Mouse (Mus musculus): ENCODE measurements around the gene Rpf2. TPM values are rescaled to one million over a fixed set of nuclear protein-coding genes. Genes with fewer than 3 reads are reported as not detected.

The Rpf2 gene
- total and polyA plus RNA-seq, 3 experiments = 92.8 to 122 TPM; not detected in 1

- Histone ChIP-seq H3K9ac (ENCODE audit: control insufficient read depth, low read depth, low read length, poor library complexity, severe bottlenecking) (peak overlapping the region; percentile 61), H3K27ac (ENCODE audit: control insufficient read depth, low read depth, low read length) (peak overlapping the region; percentile 39), H3K27me3 (ENCODE audit: control insufficient read depth in 1 of 2, insufficient read depth in 2 of 2, low read length in 2 of 2) (no peaks in the 10 kb centered on the region), H3K4me3 (ENCODE audit: control insufficient read depth in 1 of 2, insufficient read depth in 1 of 2, low read depth in 2 of 2, low read length in 2 of 2) (peak overlapping the region; percentile 51 to 66), H3K36me3 (ENCODE audit: control insufficient read depth in 1 of 2, insufficient read depth in 2 of 2, low read length in 2 of 2) (peaks cover 0 to 7% of the 10 kb centered on the region in 2 experiments; a peak in 2 of 4 replicates), H3K4me1 (ENCODE audit: control insufficient read depth in 1 of 2, insufficient read depth in 2 of 2, low read length in 2 of 2) (peaks cover 12 to 21% of the 10 kb centered on the region in 2 experiments), H3K9me3 (replicated peaks; ENCODE audit: insufficient read depth, low read length) (no peaks in the 10 kb centered on the region), H3K79me2 (ENCODE audit: control insufficient read depth, insufficient read depth, low read length, poor library complexity) (no peaks in the 10 kb centered on the region)
- TF ChIP-seq GATA1 (IDR thresholded peaks at IDR 0.05; ENCODE audit: low read depth, low read length) = peak; percentile 17; the same call in 1 of the 2 replicates
- TF ChIP-seq CTCF (IDR thresholded peaks at IDR 0.05 in 2 of 3, conservative IDR thresholded peaks at IDR 0.05 in 1 of 3; ENCODE audit: control insufficient read depth in 1 of 3, insufficient read depth in 1 of 3, low read depth in 2 of 3, low read length in 3 of 3, poor library complexity in 1 of 3, severe bottlenecking in 1 of 3) = no peak
- no peak for TF ChIP-seq POLR2A (IDR thresholded peaks at IDR 0.05; ENCODE audit: control insufficient read depth in 1 of 2, insufficient read depth in 1 of 2, low read depth in 1 of 2, low read length in 2 of 2, poor library complexity in 1 of 2)
- TF ChIP-seq JUND (IDR thresholded peaks at IDR 0.05; ENCODE audit: low read depth, low read length) = no peak
- TF ChIP-seq MAX (IDR thresholded peaks at IDR 0.05; ENCODE audit: low read length) = no peak
- TF ChIP-seq UBTF (IDR thresholded peaks at IDR 0.05; ENCODE audit: borderline replicate concordance, insufficient read depth, low read depth, low read length) = no peak
- 0 out of 2 replicates have a peak, but pooled peaks have one; percentile 13 for TF ChIP-seq SIN3A (IDR thresholded peaks at IDR 0.05; ENCODE audit: low read length)
- TF ChIP-seq NRF1 (IDR thresholded peaks at IDR 0.05; ENCODE audit: insufficient read depth, low read depth, low read length, poor library complexity, severe bottlenecking) = peak; percentile 43; the same call in 1 of the 2 replicates
- no peak for TF ChIP-seq MXI1 (IDR thresholded peaks at IDR 0.05; ENCODE audit: low read depth, low read length)
- TF ChIP-seq BHLHE40 (IDR thresholded peaks at IDR 0.05; ENCODE audit: borderline replicate concordance, low read depth, low read length) = no peak
- no peak for TF ChIP-seq MAZ (IDR thresholded peaks at IDR 0.05; ENCODE audit: low read depth, low read length)
- DNase-seq (ENCODE audit: low read depth, low spot score) = peak; percentile 69
Measured at GRCm38 (mm10) chr10:40191338-40191979, 55.4 kb downstream of the Rpf2 start.

- no peak for TF ChIP-seq MAX (IDR thresholded peaks at IDR 0.05; ENCODE audit: low read length)
- TF ChIP-seq USF2 (IDR thresholded peaks at IDR 0.05; ENCODE audit: borderline replicate concordance in 1 of 2, insufficient read depth in 1 of 2, low read depth in 1 of 2, low read length in 2 of 2) = no peak
- no peak for TF ChIP-seq MAFK (IDR thresholded peaks at IDR 0.05; ENCODE audit: borderline replicate concordance, low read depth, low read length)
- 0 out of 2 replicates have a peak, but pooled peaks have one; percentile 12 for TF ChIP-seq ZC3H11A (IDR thresholded peaks at IDR 0.05; ENCODE audit: low read depth, low read length)
- no peak for TF ChIP-seq ZNF384 (IDR thresholded peaks at IDR 0.05; ENCODE audit: low read depth, low read length)
- peak; percentile 3 for TF ChIP-seq RAD21 (IDR thresholded peaks at IDR 0.05; ENCODE audit: low read depth, low read length)
- Histone ChIP-seq H3K9me3 (replicated peaks; ENCODE audit: insufficient read depth, low read length) (no peaks in the 10 kb centered on the region), H3K9ac (ENCODE audit: control insufficient read depth, low read depth, low read length, poor library complexity, severe bottlenecking) (no peak overlapping the region), H3K79me2 (ENCODE audit: control insufficient read depth, insufficient read depth, low read length, poor library complexity) (no peaks in the 10 kb centered on the region), H3K4me1 (ENCODE audit: control insufficient read depth in 1 of 2, insufficient read depth in 2 of 2, low read length in 2 of 2) (peaks cover 12 to 21% of the 10 kb centered on the region in 2 experiments), H3K4me3 (ENCODE audit: control insufficient read depth in 1 of 2, insufficient read depth in 1 of 2, low read depth in 2 of 2, low read length in 2 of 2) (peak overlapping the region; percentile 51 to 66), H3K27me3 (ENCODE audit: control insufficient read depth in 1 of 2, insufficient read depth in 2 of 2, low read length in 2 of 2) (no peaks in the 10 kb centered on the region), H3K27ac (ENCODE audit: control insufficient read depth, low read depth, low read length) (no peak overlapping the region), H3K36me3 (ENCODE audit: control insufficient read depth in 1 of 2, insufficient read depth in 2 of 2, low read length in 2 of 2) (peaks cover 0 to 7% of the 10 kb centered on the region in 2 experiments; a peak in 2 of 4 replicates)
- DNase-seq (ENCODE audit: low read depth, low spot score) = peak; percentile 42
Measured at GRCm38 (mm10) chr10:40190871-40191270, 56.0 kb downstream of the Rpf2 start.

All from MEL (cell line).